Mouse (Mus musculus): Measurements from ENCODE around the gene Lpar3.

- TF ChIP-seq CTCF (IDR thresholded peaks at IDR 0.05; ENCODE audit: control insufficient read depth, insufficient read depth, low read length) (peak; percentile 86), POLR2A (IDR thresholded peaks at IDR 0.05; ENCODE audit: borderline replicate concordance, control insufficient read depth, low read depth, low read length) (no peak)
Measured at GRCm38 (mm10) chr3:146184992-146185657, 35.6 kb upstream of the Lpar3 start.
